Mouse (Mus musculus) heart, embryonic 15.5 days (tissue): ENCODE results near the gene Map2k6. TPM values are rescaled to one million over a fixed set of nuclear protein-coding genes. Genes with fewer than 3 reads are reported as not detected.
"Not testable (repeated sequence)": the region's sequence is repeated elsewhere in the genome, so short reads cannot be mapped to it uniquely, and the experiment has no call there.

ENCODE experiments used
- ATAC-seq: fragments of 200-750 bp; cut with Nextera tagmentation; replicated peaks from 2 replicates; pipeline ENCODE4 v1.8.0; 2017; ENCODE audit warnings: low read depth, moderate TSS enrichment; ENCODE audit not compliant: insufficient number of reproducible peaks, insufficient read depth, low FRiP score
- H3K27ac ChIP-seq: fragments of 300-500 bp; sonication (generic); 2 replicates; pipeline ENCODE4 v1.5.1; 2015; ENCODE audit warnings: mild to moderate bottlenecking, inconsistent platforms
- H3K27me3 ChIP-seq: fragments of 300-500 bp; sonication (generic); 2 replicates; pipeline ENCODE4 v1.6.1; 2015; ENCODE audit warnings: inconsistent platforms
- H3K36me3 ChIP-seq: fragments of 300-500 bp; sonication (generic); 2 replicates; pipeline ENCODE4 v1.6.1; 2015; ENCODE audit warnings: mild to moderate bottlenecking, inconsistent platforms
- H3K4me1 ChIP-seq: fragments of 300-500 bp; sonication (generic); replicated peaks from 2 replicates; pipeline ENCODE4 v1.6.1; 2015; ENCODE audit warnings: inconsistent platforms
- H3K4me2 ChIP-seq: fragments of 300-500 bp; sonication (generic); 2 replicates; pipeline ENCODE4 v1.6.1; 2015; ENCODE audit warnings: inconsistent platforms, mild to moderate bottlenecking, moderate library complexity
- H3K4me3 ChIP-seq: fragments of 300-500 bp; sonication (generic); 2 replicates; pipeline ENCODE4 v1.5.1; 2015; ENCODE audit warnings: mild to moderate bottlenecking, inconsistent platforms
- H3K9ac ChIP-seq: fragments of 300-500 bp; sonication (generic); 2 replicates; pipeline ENCODE4 v1.6.1; 2015; ENCODE audit warnings: mild to moderate bottlenecking, inconsistent platforms
- H3K9me3 ChIP-seq: fragments of 300-500 bp; sonication (generic); replicated peaks from 2 replicates; pipeline ENCODE4 v1.6.1; 2016; ENCODE audit warnings: inconsistent platforms
- WGBS: fragments of 180-500 bp; shearing (Covaris S2); methylation state at CpG from one replicate; pipeline ENCODE4 v1.1.7; 2015; ENCODE audit warnings: mixed read lengths; 5-methylcytosine and 5-hydroxymethylcytosine counted together
- polyA plus RNA-seq: library from polyadenylated mRNA; unstranded; fragments of >200 nt; fragmentation: Nextera tagmentation; extraction: Ambion mirVana; gene quantifications from 2 replicates; pipeline ENCODE4 v1.2.1, GENCODE M21; 2015

Map2k6 gene
- 13.5 and 15.3 TPM in 2 replicates for polyA plus RNA-seq

DNA sequence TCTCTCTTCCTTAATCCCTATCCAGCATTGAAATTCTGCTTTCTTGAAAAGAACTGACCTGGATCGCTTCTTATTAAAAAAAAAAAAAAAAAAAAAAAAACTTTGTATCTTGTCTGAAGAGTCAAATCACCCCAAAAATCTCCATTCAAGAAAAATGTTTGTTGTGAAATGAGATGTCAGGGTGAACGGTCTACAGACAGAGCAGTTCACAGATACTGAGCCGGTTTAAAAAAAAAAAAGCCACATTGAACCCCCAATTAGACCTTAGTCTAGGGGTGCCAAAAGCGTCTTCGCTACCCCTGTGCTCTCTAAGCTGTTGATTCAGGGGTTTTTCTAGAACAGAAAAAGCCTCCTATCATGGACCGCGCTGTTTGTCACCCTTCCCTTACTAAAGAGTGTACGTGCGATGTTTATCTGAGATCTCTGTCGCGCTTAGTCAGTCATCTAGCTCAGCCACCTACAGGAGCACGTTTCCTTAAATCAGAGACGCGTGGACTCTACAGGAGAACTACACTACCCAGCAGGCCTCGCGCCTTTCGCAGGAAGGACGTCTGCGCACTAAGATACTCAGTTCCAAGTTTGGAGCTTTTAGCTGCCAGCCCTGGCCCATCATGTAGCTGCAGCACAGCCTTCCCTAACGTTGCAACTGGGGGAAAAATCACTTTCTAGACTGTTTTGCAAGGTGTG, at the start of gene Map2k6:
Map2k6 (plus strand) TSS at position 570 of the 687 bp plus-strand sequence.
- H3K4me2 ChIP-seq = peak within 1 kb of the TSS; percentile 68
- H3K27me3 ChIP-seq = no peaks in the 10 kb centered on the region
- H3K4me1 ChIP-seq = peaks cover 13% of the 10 kb centered on the region
- peak within 1 kb of the TSS; percentile 43; the same call in 1 of the 2 replicates for H3K27ac ChIP-seq
- no peaks in the 10 kb centered on the region for H3K9me3 ChIP-seq
- H3K4me3 ChIP-seq = peak within 1 kb of the TSS; percentile 69
- H3K9ac ChIP-seq = peak within 1 kb of the TSS; percentile 45
- WGBS = 7% methylated on average over 20 of the region's 20 CpGs
- no peaks in the 10 kb centered on the region for H3K36me3 ChIP-seq
- ATAC-seq = peak; percentile 92

DNA sequence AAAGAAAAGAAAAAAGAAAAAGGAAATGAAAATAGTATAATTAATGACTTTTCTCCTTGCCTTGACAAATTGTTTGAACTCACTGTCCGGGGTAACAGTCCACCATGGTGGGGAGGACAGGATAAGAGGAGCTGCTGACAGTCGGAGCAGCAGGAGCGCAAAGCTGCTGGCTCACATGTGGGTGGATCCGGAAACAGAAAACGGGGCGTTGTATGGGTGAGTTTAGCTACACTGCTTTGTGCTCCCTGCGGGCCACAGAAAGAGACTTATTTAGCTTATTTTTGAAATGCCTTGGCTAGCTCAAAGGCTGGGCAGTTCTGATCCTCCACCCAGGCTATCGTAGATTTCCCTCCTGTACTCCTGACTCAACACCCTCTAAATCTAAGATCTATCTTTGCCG, 44.7 kb upstream of the Map2k6 start:
- Histone ChIP-seq H3K9ac (no peak overlapping the region), H3K4me3 (no peak overlapping the region), H3K9me3 (no peaks in the 10 kb centered on the region), H3K36me3 (no peaks in the 10 kb centered on the region), H3K4me2 (no peak overlapping the region), H3K4me1 (no peaks in the 10 kb centered on the region), H3K27ac (no peak overlapping the region), H3K27me3 (no peaks in the 10 kb centered on the region)
- ATAC-seq = no peak
- 72% methylated on average over 9 of the region's 9 CpGs for WGBS

DNA sequence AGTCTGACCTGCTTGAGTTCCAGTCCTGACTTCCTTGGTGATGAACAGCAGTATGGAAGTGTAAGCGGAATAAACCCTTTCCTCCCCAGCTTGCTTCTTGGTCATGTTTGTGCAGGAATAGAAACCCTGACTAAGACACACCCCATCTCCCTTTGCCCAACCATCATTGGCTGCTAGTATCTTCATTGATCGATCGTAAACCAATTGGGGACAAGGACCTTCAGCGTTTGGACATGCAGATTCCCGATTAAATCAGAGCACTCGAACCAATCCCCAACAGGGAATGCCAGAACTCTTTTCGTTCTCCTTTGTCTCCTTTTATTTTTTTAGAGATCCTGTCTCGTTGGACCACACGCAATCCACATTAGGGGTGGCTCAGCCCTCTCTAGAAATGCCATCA, 43.8 kb upstream of the Map2k6 start:
- not testable (repeated sequence) for ATAC-seq, H3K4me3 ChIP-seq, H3K4me1 ChIP-seq, H3K9me3 ChIP-seq, H3K9ac ChIP-seq, H3K27me3 ChIP-seq, H3K27ac ChIP-seq, H3K36me3 ChIP-seq, H3K4me2 ChIP-seq
- WGBS = 78% methylated on average over 9 of the region's 9 CpGs

DNA sequence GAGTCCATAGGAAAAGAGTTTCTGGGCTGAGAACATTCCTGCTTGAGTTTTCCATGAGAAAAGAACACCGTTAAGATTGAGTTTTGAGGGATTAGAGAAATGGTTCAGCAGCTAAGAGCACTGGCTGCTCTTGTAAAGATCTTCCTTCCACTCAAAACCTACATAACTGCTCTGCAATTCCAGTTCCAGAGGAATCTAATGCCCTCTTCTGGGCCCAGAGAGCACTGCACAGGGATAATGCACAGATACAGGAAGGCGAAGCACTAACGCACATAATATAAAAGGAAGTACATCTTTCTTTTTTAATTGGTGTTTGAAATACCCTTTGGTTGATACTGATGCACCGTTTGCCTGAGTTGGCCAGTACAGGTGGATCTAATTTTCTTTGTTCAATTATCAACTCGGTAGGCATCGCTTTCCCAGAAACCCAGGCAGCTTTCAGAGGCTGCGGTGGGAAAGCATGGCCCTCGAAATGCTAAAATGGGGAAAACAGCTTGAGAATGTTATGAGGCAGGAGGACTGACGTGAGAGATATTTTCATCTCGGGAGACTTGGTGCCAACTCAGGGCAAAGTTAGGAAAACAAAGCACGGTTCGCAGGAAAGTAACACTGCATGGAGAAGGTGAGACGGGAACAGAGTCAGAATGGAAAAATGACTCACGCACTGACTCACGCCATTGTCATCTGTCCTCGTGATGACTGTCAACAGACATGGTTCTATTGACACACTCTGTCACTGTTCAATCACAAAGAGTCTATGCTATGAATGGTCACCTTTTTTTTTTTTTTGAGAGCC, 41.0 kb upstream of the Map2k6 start:
- Histone ChIP-seq H3K27me3 (no peaks in the 10 kb centered on the region), H3K4me3 (peak overlapping the region; percentile 11; the same call in 1 of the 2 replicates), H3K4me2 (peak overlapping the region; percentile 22), H3K9ac (no peak overlapping the region), H3K4me1 (no peaks in the 10 kb centered on the region), H3K36me3 (no peaks in the 10 kb centered on the region), H3K27ac (no peak overlapping the region), H3K9me3 (no peaks in the 10 kb centered on the region)
- no peak for ATAC-seq
- WGBS = 58% methylated on average over 16 of the region's 16 CpGs

DNA sequence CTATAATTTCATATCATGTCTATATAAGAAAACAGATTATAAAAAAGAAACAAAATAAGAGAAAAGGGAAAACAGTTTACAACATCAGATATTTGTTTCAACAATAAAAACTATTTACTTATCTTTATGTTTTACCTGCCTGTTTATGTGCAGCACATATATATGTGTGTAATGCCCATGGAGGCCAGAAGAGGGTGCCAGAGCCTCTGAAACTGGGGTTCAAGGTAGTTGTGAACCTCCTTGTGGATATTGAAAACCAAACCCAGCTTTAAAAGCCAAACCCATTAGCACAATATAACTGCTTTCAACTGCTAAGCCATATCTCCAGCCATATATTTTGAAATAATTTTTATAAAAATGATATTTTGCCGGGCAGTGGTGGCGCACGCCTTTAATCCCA, 33.9 kb upstream of the Map2k6 start:
- Histone ChIP-seq H3K9me3 (no peaks in the 10 kb centered on the region), H3K36me3 (no peaks in the 10 kb centered on the region), H3K4me2 (no peak overlapping the region), H3K27ac (no peak overlapping the region), H3K4me3 (no peak overlapping the region), H3K9ac (no peak overlapping the region), H3K4me1 (peaks cover 6% of the 10 kb centered on the region; the same call in 1 of the 2 replicates), H3K27me3 (no peaks in the 10 kb centered on the region)
- ATAC-seq = no peak
- WGBS = 75% methylated on average over 3 of the region's 3 CpGs

DNA sequence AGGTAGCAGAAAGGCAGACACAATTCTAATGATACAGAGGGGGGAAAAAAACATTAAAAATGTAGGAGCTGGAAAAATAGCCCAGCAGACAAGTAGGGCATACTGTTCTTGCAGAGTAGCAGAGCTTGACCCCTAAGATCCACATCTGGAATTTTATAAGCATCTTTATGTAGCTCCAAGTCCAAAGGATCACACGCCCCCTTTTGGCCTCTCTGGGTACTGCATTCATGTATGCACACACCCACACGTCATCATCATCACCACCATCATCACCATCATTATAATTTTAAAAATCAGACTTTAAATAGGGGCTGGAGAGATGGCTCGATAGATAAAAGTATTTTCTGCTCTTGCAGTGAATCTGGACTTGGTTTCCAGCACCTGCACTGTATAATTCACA, 32.0 kb upstream of the Map2k6 start:
- Histone ChIP-seq H3K4me3 (no peak overlapping the region), H3K36me3 (no peaks in the 10 kb centered on the region), H3K9me3 (no peaks in the 10 kb centered on the region), H3K4me1 (peaks cover 6% of the 10 kb centered on the region; the same call in 1 of the 2 replicates), H3K4me2 (no peak overlapping the region), H3K27ac (no peak overlapping the region), H3K27me3 (no peaks in the 10 kb centered on the region), H3K9ac (no peak overlapping the region)
- no peak for ATAC-seq
- WGBS = 72% methylated on average over 3 of the region's 3 CpGs

DNA sequence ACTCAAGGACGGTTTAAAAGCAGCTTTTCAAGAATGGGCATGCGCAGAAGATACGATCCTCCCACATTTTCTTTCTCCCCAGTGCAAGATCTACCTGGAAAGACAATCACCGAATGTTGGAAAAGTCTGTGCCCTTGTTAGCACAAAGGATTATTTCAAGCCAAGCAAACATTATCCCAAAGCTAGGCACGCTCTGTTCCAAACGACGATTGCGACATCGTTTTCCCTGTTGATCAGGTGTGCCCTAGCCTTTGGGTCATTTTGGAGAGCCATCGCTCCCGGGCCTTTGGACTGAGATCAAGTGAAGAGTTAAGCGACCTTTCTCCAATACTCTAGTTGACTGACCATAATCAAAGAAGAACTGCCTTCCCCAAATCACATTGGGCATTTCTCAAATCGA, 31.3 kb upstream of the Map2k6 start:
- Histone ChIP-seq H3K4me2 (no peak overlapping the region), H3K4me3 (no peak overlapping the region), H3K9ac (no peak overlapping the region), H3K4me1 (peaks cover 6% of the 10 kb centered on the region; the same call in 1 of the 2 replicates), H3K36me3 (no peaks in the 10 kb centered on the region), H3K27me3 (no peaks in the 10 kb centered on the region), H3K9me3 (no peaks in the 10 kb centered on the region), H3K27ac (no peak overlapping the region)
- WGBS = 88% methylated on average over 13 of the region's 13 CpGs
- ATAC-seq = no peak

DNA sequence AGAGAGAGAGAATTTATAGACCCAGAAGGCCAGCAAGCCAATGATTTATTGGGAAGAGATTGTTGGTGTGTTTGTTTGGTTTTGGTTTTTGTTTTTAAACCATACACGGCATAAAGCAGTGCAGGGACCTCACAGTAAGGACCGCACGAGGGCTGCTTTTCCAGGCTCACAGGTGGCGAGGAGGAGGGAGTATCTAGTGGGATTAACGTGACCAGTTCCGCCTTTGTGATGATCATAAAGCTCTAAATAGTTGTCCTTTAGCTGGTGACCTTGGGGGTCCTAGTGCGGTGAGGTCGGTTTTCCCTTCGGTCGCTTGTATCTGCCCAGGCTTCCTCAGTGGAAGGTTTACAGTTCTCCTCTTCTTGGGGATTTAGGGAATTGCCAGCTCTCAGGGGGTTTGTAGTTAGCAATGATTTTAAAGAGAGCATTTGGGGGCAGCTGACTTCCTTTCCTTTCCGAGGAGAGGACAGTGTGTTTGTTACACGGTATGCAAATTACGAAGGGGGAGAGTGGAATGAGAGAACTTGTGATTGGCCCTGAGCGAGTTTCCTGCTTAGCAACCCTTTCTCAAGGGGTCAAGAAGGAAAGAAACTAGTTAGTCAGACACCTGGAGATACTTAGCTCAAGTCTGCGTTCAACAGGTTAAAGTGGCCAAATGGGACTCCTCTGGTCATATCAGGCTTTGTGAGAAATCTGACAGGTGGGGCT, 29.5 kb upstream of the Map2k6 start:
- Histone ChIP-seq H3K27me3 (no peaks in the 10 kb centered on the region), H3K4me1 (peaks cover 6% of the 10 kb centered on the region; the same call in 1 of the 2 replicates), H3K4me2 (peak overlapping the region; percentile 52), H3K27ac (peak overlapping the region; percentile 7; the same call in 1 of the 2 replicates), H3K4me3 (peak overlapping the region; percentile 23; the same call in 1 of the 2 replicates), H3K9ac (no peak overlapping the region), H3K9me3 (no peaks in the 10 kb centered on the region), H3K36me3 (no peaks in the 10 kb centered on the region)
- WGBS = 23% methylated on average over 15 of the region's 15 CpGs
- no peak for ATAC-seq

DNA sequence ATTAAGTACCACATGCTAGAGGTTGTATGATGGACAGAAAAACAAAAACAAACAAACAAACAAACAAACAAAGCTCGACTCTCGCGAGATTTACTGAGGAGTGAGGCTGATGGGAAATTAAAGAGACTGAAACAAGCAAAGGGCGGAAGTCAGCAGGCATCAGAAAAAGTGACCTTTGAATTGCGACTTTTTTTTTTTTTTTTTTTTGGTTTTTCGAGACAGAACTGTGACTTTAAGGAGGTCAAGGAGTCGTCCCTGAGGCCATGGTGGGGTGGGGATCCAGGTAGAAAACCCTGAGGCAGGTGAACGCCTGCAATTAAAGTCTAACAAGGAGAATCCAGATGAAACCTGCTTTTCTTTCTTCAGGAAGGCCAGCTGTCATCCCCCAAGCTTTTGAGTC, 27.1 kb upstream of the Map2k6 start:
- no peak for ATAC-seq
- H3K36me3 ChIP-seq = no peaks in the 10 kb centered on the region
- no peaks in the 10 kb centered on the region for H3K27me3 ChIP-seq
- no peak overlapping the region for H3K27ac ChIP-seq
- WGBS = 63% methylated on average over 8 of the region's 8 CpGs
- no peak overlapping the region for H3K9ac ChIP-seq
- no peaks in the 10 kb centered on the region for H3K9me3 ChIP-seq
- peaks cover 6% of the 10 kb centered on the region; the same call in 1 of the 2 replicates for H3K4me1 ChIP-seq
- H3K4me2 ChIP-seq = no peak overlapping the region
- H3K4me3 ChIP-seq = no peak overlapping the region

DNA sequence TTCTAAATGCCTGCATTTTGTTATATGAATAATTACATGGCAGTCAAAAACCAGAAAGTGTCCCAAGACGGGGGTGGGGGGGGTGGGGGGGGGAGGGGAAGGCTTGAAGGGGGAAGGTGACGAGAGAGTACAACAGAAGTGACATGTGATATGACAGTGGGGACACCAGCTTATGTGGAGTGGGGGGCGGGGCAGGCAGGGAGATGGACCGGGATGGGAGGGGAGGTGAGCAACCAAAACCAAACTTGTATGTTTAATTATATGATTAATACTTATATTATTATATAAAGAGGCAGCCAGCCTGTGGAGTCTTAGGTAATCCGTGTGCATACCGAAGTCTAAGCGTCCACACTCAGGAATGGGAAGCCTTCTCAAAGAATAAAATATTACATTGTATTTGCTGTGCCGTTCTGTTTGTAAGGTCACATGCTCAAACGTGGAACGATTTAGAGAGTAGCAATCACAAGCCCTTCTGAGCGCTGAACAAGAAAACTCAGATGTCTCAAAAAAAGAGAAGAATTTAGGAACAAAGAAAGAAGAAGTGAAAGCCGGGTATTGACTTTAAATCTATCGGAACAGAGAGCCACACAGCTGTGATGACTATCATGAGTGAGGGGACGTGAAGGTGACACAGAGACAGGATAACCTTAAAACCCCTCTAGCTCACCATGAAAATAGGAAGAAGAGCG, 26.5 kb upstream of the Map2k6 start:
- no peak overlapping the region for H3K4me3 ChIP-seq
- no peaks in the 10 kb centered on the region for H3K9me3 ChIP-seq
- 67% methylated on average over 15 of the region's 15 CpGs for WGBS
- ATAC-seq = no peak
- H3K9ac ChIP-seq = no peak overlapping the region
- no peak overlapping the region for H3K4me2 ChIP-seq
- H3K4me1 ChIP-seq = peaks cover 6% of the 10 kb centered on the region; the same call in 1 of the 2 replicates
- H3K27me3 ChIP-seq = no peaks in the 10 kb centered on the region
- no peak overlapping the region for H3K27ac ChIP-seq
- H3K36me3 ChIP-seq = no peaks in the 10 kb centered on the region

DNA sequence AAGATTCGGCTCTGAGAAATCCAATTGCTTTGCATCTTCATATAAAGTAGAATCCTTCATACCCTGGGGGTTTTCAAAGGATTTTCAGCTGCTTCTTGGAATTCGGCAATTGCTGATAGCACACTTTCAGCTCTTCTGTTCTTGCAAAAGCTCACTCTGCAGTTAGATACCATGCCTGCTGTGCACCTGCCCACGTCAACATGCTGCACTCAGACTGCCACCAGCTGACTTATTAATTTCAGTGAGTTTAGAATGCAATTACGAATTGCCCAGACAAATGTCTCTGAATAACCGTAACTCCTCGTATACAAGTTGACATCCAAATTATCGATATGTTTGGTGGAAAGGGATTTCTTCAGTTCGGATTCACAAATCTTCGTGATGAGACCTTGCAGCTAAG, 24.9 kb upstream of the Map2k6 start:
- H3K4me2 ChIP-seq = no peak overlapping the region
- no peak overlapping the region for H3K4me3 ChIP-seq
- H3K9ac ChIP-seq = no peak overlapping the region
- H3K4me1 ChIP-seq = peaks cover 6% of the 10 kb centered on the region; the same call in 1 of the 2 replicates
- no peak overlapping the region for H3K27ac ChIP-seq
- no peaks in the 10 kb centered on the region for H3K36me3 ChIP-seq
- no peaks in the 10 kb centered on the region for H3K9me3 ChIP-seq
- ATAC-seq = no peak
- no peaks in the 10 kb centered on the region for H3K27me3 ChIP-seq
- WGBS = 82% methylated on average over 9 of the region's 9 CpGs
